Mouse (Mus musculus): Measurements from ENCODE around the gene Itprip.
"Not testable (repeated sequence)": the region's sequence is repeated elsewhere in the genome, so short reads cannot be mapped to it uniquely, and the experiment has no call there.

Gene Itprip

DNA sequence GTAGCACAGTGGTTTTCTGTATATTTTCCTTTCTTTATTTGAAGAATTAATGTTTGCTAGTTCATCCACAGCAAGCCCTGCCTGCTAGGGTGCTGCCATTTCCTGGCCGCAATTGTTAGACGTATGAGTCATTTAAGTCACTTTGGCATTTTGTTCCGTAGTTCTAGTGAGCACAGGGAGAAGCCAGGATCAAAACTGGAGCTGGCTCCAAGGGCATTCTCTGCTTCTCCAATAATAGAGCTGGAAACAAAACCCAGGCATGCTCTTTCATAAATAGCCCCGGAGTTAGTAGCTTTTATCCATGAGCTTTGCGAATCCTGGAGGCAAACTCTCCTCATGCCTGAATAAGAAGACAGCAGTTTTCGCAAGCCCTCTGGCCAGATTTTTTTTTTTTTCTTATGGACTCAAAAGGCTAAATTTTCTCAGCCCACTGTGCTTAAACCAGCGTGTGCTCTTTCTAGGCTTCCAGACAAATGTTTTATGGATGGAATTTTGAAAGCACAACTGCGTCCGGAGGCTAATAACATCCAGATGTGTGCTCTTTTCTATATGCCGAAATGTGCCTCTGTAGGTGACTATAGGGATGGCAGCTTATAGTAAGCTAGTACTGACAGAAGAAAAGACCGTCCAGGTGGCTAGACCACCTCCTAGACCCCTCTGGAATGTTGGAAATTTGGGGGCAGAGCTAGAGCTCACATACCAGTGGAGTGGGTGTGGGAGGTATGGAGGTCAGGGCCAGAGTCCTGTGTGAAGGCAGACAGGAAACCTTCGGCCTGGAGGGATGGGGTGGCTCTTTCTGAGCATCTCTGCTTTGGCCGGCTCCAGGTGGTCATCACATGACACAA is 64.9 kb downstream of the Itprip start:
- no peak for DNase-seq (ENCODE audit: low spot score in 2 of 2)

DNA sequence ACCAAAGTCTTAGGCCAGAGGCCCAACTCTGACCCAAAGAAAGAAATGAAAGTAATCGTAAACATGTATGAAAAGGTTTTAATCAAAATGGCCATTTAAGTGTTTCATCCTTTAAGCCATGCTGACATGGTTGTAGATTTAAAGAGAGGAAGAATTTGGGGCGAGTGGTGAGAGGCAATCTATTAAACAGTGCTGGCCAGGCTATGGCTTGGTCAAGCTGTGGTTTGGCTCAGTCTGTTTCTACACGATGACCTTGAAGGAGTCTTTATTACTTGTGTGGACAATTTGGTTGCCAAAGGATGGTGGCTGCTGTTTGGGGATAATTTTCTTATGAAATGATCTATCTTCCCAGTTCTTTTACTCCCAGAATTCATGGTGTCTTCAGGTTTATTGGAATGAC is 66.0 kb downstream of the Itprip start:
- no peak for DNase-seq (ENCODE audit: low spot score in 2 of 2)

DNA sequence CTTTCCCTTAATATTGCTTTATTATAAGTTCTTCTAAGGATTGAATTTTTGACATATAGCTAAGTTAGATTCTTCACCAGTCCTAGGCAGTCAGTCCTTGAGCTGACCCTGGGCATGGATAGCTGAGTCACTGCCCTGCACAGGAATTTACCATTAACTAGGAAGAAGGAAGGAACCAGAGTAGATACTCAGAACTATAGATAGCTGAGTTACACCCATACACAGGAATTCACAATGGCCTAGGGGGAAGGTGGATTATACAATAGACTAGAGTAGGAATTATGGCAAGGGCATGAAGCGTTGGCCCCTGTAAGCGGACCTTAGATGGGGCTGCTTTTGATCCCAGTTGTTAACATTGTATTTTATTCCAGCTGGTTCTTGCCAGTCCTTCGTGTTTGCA is 67.0 kb downstream of the Itprip start:
- not testable (repeated sequence) for DNase-seq (ENCODE audit: low spot score in 2 of 2)

DNA sequence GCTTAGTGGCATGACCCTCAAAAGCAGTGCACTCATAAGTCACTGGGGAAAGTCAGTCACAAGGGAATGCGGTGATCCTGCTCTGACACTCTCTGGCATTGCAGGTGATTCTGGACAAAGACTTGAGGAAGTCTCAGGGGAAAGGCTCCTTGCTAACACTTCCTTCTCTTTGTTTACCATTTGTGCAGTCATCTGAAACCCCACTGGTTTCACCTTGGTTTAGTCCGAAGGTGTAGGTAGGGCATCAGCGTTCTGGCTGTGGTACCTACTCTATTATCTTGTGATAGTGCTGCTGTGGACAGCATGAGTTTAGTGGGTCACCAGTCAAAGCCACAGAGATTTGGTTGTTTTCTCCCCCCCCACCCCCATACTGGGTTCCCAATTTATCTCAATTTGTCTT is 69.4 kb downstream of the Itprip start:
- no peak for DNase-seq (ENCODE audit: low spot score in 2 of 2)

Data from frontal cortex, postnatal 25 days (tissue).